Mouse (Mus musculus): ENCODE results near the gene Ugt1a7c.

GRCm38 (mm10) chr1:88219054-88219453 lies 124.2 kb downstream of the Ugt1a7c start:
- TF ChIP-seq CTCF (IDR thresholded peaks at IDR 0.05; ENCODE audit: low read depth) (no peak), EP300 (IDR thresholded peaks at IDR 0.05; ENCODE audit: low read depth) (no peak)
